Mouse (Mus musculus) ZHBTc4 (cell line): ENCODE results near the gene Lcorl.

Experiments used
- DNase-seq: peaks from one replicate; pipeline ENCODE4 v3.0.0-alpha.2; 2011; ENCODE audit warnings: low read depth, low spot score

Lcorl gene

DNA sequence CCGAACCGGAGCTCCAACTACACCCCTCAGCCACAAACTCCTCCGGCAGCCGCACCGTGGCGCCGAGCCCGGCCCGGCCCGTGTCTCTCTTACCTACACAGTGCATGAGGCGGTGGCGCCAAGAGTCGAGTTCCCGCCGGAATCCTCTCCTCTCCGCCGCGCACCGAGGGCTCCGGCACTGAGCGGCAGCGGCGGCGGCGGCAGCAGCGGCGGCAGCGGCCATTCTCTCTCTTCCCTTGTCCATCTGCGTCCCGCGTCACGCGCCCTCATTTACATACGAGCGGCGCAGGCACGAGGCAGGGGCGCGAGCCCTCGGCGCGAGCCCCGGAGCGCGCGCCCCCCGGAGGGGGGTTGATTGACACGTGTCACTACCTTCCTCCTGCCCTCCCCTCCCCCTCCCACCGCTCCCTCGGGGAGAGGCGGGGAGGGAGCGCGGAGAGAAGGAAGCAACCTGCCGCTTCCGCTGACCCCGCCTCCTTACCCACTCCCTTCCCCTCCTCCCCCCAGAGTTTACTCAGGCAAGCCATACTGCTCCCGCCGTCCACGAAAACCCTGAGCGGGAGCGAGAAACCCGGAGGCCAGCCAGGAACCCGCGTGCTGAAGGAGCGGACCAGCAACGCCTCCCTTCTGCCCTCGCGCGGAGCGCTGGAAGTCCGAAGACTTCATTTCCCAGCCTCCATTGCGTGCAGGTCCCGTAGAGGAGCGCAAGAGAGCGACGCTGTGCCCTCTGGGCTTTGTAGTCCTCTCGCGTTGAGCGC lies at the start of gene Lcorl:
Lcorl (minus strand) TSS at position 362 of the 758 bp plus-strand sequence.
- DNase-seq, result peak; percentile 98

GRCm38 (mm10) chr5:45904683-45905082 lies 47.3 kb upstream of the Lcorl start:
- DNase-seq, result no peak

- no peak for DNase-seq
These were observed 45.8 kb upstream of the Lcorl start for GRCm38 (mm10) chr5:45903246-45903645.

- no peak for DNase-seq
These were observed 37.9 kb upstream of the Lcorl start for GRCm38 (mm10) chr5:45895362-45895761.

DNA sequence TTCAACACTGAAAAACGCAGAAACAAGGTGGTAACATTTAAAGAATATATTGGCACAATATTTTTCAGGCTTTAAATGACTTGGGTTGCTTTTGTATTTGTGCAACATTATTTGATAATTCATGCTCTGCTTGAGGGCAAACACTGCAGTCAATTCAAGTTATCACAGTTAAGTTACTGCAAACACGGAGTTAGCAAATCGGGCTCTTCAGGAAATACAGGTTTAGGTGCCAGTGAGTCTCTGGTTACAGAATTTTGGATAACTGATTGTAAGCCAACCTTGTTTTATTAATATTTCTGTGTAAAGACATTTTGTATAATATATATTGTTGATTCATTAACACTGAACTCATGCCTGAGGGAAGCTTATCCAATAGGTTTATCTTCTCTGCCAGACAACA lies 36.3 kb upstream of the Lcorl start:
- DNase-seq, result no peak

- DNase-seq, result no peak
These were observed 18.9 kb upstream of the Lcorl start for GRCm38 (mm10) chr5:45876328-45876727.

GRCm38 (mm10) chr5:45875472-45875871 lies 18.1 kb upstream of the Lcorl start:
- no peak for DNase-seq

DNA sequence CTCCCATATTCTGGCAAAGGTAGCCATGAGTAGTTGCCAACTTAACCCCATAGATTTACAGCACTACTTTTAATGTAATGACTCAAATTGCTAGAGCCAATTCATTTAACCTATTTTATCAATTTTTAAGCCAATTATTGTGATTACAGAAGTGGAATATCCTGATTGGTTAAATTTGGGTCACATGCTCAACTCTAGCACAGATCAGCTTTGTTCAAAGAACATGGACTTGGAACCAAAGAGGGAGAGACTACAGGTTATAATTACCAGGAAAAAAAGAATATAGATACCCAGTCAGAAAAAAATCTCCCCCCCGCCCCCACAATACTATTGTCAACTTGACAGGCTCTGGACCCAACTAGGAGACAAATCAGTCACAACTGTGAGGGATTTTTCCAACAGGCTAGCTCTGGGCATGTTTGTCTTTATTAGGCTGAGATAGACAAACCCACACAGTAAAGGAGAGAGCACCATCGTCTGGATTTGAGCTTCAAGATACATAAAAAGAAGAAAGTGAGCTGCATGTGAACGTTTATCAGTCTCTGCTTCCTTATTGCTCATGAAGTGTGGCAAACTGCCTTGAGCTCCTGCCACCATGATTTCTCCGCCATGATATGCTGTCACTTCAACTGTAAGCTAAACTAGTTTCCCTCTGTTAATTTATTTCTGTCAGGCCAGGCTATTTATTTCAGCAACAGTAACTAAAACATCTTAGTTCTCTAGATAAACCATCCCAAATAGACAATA lies 17.0 kb upstream of the Lcorl start:
- DNase-seq, result no peak

DNA sequence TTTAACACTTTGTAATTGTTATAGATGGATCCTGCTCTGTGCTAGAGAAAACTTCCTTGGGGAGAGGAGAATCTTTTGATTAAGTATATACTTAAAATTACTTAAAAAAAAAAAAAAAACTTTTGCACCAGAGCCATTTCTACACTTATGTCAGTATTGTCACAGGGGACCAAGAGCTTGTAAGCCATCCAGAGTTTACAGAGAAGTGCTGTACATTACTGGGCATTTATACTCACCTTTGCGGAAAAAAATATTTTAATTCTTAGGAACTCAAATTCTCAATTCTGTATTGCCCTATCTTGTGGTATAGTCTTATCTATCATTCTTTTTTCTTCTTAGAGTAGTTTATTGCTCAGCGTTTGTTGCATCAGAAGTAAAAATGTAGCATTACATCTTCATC lies 953 bp upstream of the Lcorl start:
- DNase-seq, result no peak

DNA sequence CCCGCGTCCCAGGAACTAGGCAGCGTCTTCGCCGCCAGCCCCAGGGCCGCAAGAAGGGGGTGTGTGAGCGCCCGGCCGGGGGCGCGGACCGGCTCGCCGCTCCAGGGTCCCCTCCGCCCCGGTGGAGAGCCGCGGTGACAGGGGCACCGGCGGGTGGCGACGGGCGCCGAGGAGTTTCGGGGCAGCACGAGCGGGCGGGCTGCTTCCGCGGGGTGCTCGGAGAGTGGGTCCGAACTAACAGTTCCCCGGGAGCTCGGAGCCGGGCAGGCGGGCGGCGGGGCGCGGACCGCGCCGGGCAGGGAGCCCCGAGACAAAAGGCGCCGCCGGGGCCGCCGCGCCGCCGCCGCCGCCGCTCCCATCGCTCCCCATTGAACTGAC lies 550 bp downstream of the Lcorl start:
- DNase-seq, result no peak

DNA sequence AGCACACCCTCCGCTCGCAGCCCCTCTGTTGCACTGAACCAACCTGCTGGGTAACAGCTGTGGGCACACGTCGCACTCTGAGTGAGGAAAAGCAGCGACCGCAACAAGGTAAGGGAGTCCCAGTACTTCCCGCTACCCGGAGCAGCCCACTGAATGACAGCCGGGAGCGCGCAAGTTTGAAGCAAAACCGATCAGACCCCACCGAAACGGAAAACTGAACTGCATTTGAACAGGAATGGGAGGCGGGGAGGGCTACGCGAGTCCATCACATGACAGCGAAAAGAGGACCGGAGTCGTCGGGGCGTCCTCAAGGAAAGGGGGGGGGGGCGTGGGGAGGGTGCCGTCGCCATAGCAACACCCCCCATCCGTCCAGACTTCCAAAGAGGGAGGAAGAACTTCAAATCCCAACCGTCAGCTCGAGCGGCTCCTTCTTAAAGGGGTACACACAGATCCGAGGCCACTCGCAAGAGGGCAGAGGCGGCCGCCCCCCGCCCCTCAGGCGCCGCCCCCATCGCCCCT lies 1.1 kb downstream of the Lcorl start:
- DNase-seq, result peak; percentile 66

DNA sequence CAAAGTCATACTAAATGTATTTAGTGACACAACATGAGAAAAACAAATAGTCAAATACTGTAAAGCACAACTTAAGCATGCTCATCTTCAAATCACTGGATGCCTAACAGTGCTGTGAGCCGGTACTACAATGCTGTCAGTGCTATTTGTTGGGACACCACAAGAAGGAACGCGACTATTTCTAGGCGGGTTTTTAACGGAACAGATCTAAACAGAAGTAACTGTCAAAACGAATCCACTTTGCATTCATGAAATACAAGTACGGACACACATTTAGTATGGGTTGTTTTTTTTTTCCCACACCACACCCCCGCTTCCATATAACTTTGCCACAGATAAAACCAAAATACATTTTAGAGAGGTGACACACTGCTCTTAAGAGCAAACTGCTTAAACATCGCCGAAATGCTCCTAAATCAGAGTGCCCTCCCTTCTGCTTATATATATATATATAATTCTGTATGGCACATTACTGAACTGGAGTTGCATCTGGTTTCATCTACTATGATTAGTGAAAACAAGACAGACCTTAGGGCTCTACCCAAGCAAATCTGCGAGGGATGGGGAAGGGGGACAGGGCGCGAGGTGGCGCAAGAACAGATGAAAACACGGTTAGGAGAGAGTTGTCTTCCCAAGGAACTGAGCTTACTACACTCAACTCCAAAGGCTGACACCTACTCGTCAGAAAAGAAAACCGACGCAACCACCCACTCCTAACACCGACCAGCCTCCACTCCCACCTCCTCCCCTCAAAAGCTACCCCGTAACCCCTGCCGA lies 1.7 kb downstream of the Lcorl start:
- DNase-seq, result no peak

- no peak for DNase-seq
These were observed 12.7 kb downstream of the Lcorl start for GRCm38 (mm10) chr5:45844723-45845122.

GRCm38 (mm10) chr5:45835131-45835530 lies 22.3 kb downstream of the Lcorl start:
- no peak for DNase-seq

- DNase-seq, result no peak
These were observed 45.9 kb downstream of the Lcorl start for GRCm38 (mm10) chr5:45811527-45811926.

DNA sequence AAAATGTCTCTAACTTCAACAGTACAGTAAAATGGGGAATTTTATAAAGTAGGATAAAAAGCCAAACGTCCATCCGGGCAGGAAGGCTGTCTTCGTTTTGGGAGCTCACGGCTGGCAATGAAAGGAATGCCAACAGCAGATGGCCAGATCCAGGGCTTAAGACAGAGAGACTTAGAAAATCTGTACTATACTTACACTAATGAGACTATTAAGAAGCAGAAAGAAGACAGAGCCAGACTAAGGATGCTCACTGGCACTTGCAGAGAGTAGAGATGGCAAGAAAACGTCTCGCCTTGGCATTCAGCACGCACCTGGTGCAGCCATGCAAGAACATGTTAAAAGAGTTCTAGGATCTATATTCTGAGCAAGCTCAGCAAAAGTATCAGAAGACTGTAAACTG lies 65.6 kb downstream of the Lcorl start:
- DNase-seq, result no peak

- no peak for DNase-seq
These were observed 67.2 kb downstream of the Lcorl start for GRCm38 (mm10) chr5:45790221-45790620.

- peak; percentile 1 for DNase-seq
These were observed 99.8 kb downstream of the Lcorl start for GRCm38 (mm10) chr5:45757502-45758121.

DNA sequence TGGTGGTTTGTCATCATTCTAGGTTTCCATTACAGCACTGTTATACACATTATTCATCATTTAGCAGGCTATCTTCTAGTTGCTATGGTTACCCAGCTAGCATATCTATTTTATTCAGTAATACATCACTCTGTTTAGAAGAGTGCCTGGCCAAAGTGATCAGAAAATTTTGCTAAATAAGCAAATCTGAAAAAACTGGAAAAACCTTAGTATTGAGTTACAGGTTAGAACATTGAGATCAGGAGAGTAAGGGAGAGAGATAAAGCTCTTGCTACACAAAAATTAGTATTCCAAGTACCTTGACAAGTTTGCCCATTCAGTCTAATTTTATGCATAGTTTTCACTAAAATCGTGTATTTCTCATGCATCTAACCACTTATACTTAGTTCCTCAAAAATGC lies 119.5 kb downstream of the Lcorl start:
- DNase-seq, result no peak

DNA sequence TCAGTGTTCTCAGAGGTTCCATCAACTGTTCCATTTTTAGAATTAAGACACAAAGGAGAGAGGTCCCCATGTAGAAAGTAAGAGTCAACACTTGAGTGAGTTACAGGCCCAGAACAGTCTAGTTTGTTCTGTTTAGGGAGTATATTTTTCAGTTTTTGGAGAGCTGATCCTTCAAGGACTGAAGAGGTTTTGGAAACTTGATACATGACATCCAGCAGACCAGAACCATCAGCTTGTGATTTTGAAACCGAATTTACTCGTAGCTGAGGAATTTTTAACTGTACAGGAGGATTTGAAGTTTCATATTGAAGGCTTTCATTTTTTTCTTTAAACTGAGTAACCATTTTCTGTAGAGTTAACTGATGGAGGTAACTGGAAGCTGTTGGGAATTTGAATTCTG lies 123.7 kb downstream of the Lcorl start:
- no peak for DNase-seq

DNA sequence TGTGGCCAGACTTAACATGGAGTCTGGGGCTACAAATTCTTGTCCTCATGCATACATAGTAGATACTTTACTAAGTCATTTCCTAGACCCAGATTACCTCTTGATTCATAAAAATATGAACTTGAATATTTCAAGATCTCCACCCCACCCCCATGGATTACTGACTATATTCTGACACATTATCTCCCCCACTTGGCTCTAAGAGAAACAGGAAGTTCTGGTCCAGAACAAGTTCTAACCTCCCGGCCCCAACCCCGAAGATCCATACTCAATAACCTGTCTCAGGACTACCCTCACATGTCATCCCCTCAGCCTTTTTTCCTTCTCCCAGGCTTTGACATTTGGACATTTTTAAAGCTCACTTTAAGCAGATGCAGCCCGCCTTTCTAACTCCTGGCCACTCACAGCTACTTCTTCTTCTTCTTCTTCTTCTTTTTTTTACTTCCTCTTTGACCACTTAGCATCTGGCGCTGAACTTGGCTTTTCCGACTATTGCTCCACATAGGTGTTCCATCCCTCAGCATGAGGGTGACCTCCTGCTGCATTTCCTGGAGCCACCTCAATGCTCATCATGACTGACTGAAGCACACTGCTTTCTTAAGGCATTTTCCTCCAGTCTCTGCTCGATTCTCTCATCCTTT lies 138.4 kb downstream of the Lcorl start:
- DNase-seq, result no peak
